Mouse (Mus musculus) cortical plate, adult 2 months (tissue): ENCODE measurements around the gene Srgap1.

Experiments
- CTCF ChIP-seq: fragments of 200-500 bp; IDR thresholded peaks from 2 replicates; pipeline ENCODE4 v1.5.1; 2011; ENCODE audit warnings: mild to moderate bottlenecking, control low read depth, low read length; ENCODE audit not compliant: insufficient read depth; ENCODE audit errors: extremely low read depth
- POLR2A ChIP-seq: fragments of 200-500 bp; IDR thresholded peaks from 2 replicates; pipeline ENCODE4 v1.6.1; 2011; ENCODE audit warnings: mild to moderate bottlenecking, low read length, control low read depth; ENCODE audit not compliant: insufficient read depth; ENCODE audit errors: extremely low read depth

DNA sequence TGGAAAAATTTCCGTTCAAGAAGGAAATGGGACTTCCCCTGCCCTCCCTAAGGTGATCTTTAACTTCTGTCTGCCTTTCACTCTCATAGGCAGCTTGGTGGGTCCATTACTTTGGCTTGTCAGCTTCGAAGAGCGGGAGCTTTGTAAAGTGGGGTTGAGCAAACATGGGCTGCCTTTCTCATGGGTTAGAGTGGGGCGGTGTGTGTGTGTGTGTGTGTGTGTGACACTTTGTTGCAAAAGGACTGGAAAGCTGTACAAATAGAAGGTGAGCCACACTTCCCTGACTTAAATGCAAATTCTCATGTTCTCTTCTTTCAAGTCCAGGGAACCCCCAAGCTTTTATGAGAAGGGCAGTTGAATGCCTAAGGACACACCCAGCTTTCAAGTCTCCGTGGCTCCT, 292.9 kb downstream of the Srgap1 start:
- TF ChIP-seq CTCF (no peak), POLR2A (no peak)
